Mouse (Mus musculus) bone marrow, adult 2 months (tissue): ENCODE results near the gene Csk. TPM values are rescaled to one million over a fixed set of nuclear protein-coding genes. Genes with fewer than 3 reads are reported as not detected.

ENCODE experiments used
- H3K27ac ChIP-seq: fragments of 200-500 bp; 2 replicates; pipeline ENCODE4 v1.5.1; 2012; ENCODE audit warnings: low read depth, mild to moderate bottlenecking, control low read depth, inconsistent platforms, low read length; ENCODE audit not compliant: control insufficient read depth, poor library complexity, insufficient read depth
- H3K4me1 ChIP-seq: fragments of 200-500 bp; 2 replicates; pipeline ENCODE4 v1.6.1; 2011; ENCODE audit warnings: low read length; ENCODE audit not compliant: control insufficient read depth, insufficient read depth
- H3K4me3 ChIP-seq: fragments of 200-500 bp; replicated peaks from 2 replicates; pipeline ENCODE3; 2011; ENCODE audit warnings: mild to moderate bottlenecking, low read depth, low read length, control low read depth; ENCODE audit not compliant: control insufficient read depth
- CTCF ChIP-seq: fragments of 200-500 bp; IDR thresholded peaks from 2 replicates; pipeline ENCODE4 v1.5.1; 2011; ENCODE audit warnings: low read length, control low read depth; ENCODE audit not compliant: control insufficient read depth, insufficient read depth
- POLR2A ChIP-seq: fragments of 200-500 bp; IDR thresholded peaks from 2 replicates; pipeline ENCODE4 v1.6.1; 2011; ENCODE audit warnings: low read depth, mild to moderate bottlenecking, control low read depth, low read length, borderline replicate concordance; ENCODE audit not compliant: control insufficient read depth
- WGBS: fragments of 180-500 bp; shearing (Covaris S2); methylation state at CpG from one replicate; pipeline ENCODE4 v1.1.7; 2018; 5-methylcytosine and 5-hydroxymethylcytosine counted together
- polyA plus RNA-seq: library from polyadenylated mRNA; stranded (reverse); fragments of >200 nt; gene quantifications from 2 replicates; pipeline ENCODE4 v1.2.4, GENCODE M21; 2011; ENCODE audit warnings: low replicate concordance; ENCODE audit not compliant: missing spikeins, insufficient read depth, insufficient read length

Gene Csk
- polyA plus RNA-seq, 1 experiment, result 99.8 TPM

- TF ChIP-seq POLR2A (peak; percentile 56; the same call in 1 of the 2 replicates), CTCF (no peak)
- Histone ChIP-seq H3K27ac (peak overlapping the region; percentile 92), H3K4me3 (no peak overlapping the region), H3K4me1 (peaks cover 38% of the 10 kb centered on the region)
- 5% methylated on average over 8 of the region's 8 CpGs for WGBS
Observed at GRCm38 (mm10) chr9:57638651-57639459, 14.6 kb downstream of the Csk start.

GRCm38 (mm10) chr9:57637741-57638322 lies 15.6 kb downstream of the Csk start:
- 1% methylated on average over 6 of the region's 6 CpGs for WGBS
- TF ChIP-seq POLR2A (no peak), CTCF (no peak)
- H3K4me1 ChIP-seq, result peaks cover 38% of the 10 kb centered on the region
- H3K4me3 ChIP-seq, result no peak overlapping the region
- H3K27ac ChIP-seq, result peak overlapping the region; percentile 76

GRCm38 (mm10) chr9:57637272-57637671 lies 16.2 kb downstream of the Csk start:
- no peak overlapping the region for H3K4me3 ChIP-seq
- TF ChIP-seq CTCF (no peak), POLR2A (no peak)
- WGBS, result 25% methylated on average over 3 of the region's 3 CpGs

GRCm38 (mm10) chr9:57633481-57634024 lies 19.9 kb downstream of the Csk start:
- TF ChIP-seq POLR2A (no peak), CTCF (peak; percentile 51)
- 33% methylated on average over 4 of the region's 4 CpGs for WGBS
- Histone ChIP-seq H3K4me3 (no peak overlapping the region), H3K27ac (peak overlapping the region; percentile 20), H3K4me1 (peaks cover 21% of the 10 kb centered on the region)

More at GRCm38 (mm10) chr9:57637272-57637671, 16.2 kb downstream of the Csk start:
- H3K4me1 ChIP-seq, result peaks cover 38% of the 10 kb centered on the region
- H3K27ac ChIP-seq, result peak overlapping the region; percentile 58

GRCm38 (mm10) chr9:57629118-57629874 lies 24.1 kb downstream of the Csk start:
- TF ChIP-seq POLR2A (no peak), CTCF (peak; percentile 99)
- WGBS, result 63% methylated on average over 14 of the region's 14 CpGs
- Histone ChIP-seq H3K4me1 (peaks cover 8% of the 10 kb centered on the region), H3K4me3 (no peak overlapping the region), H3K27ac (peak overlapping the region; percentile 0; the same call in 1 of the 2 replicates)

- no peak for TF ChIP-seq POLR2A
- no peak for TF ChIP-seq CTCF
- 79% methylated on average over 12 of the region's 12 CpGs for WGBS
- Histone ChIP-seq H3K4me1 (peaks cover 4% of the 10 kb centered on the region; the same call in 1 of the 2 replicates), H3K27ac (no peak overlapping the region), H3K4me3 (no peak overlapping the region)
Observed at GRCm38 (mm10) chr9:57628717-57629116, 24.7 kb downstream of the Csk start.

GRCm38 (mm10) chr9:57627892-57628291 lies 25.5 kb downstream of the Csk start:
- peaks cover 1% of the 10 kb centered on the region; the same call in 1 of the 2 replicates for H3K4me1 ChIP-seq
- WGBS, result 93% methylated on average over 11 of the region's 11 CpGs
- no peak overlapping the region for H3K27ac ChIP-seq
- H3K4me3 ChIP-seq, result no peak overlapping the region
- TF ChIP-seq CTCF, result no peak
- no peak for TF ChIP-seq POLR2A
